Mouse (Mus musculus) adrenal gland, postnatal 25 days (tissue): ENCODE measurements around the gene Slc19a1. TPM values are rescaled to one million over a fixed set of nuclear protein-coding genes. Genes with fewer than 3 reads are reported as not detected.

ENCODE experiments used
- DNase-seq: peaks from one replicate; pipeline ENCODE4 v3.0.0; 2021; ENCODE audit warnings: mixed read lengths
- long read RNA-seq: library from polyadenylated mRNA; stranded (forward); transcript quantifications from one replicate; pipeline ENCODE4 v2.0.0, GENCODE M21; 2021
- total RNA-seq: library from RNA; stranded (reverse); gene quantifications from 2 replicates; pipeline ENCODE4 v1.2.3, GENCODE M21; 2021

Gene Slc19a1
- total RNA-seq = 18.0 and 21.1 TPM in 2 replicates
- long read RNA-seq, transcript Slc19a1-209 (6 exons, 2,309 nt) = minor isoform, 16 of 68 reads
- long read RNA-seq, transcript Slc19a1-201 (6 exons, 2,347 nt) = major isoform, 38 of 68 reads
- long read RNA-seq, partial matches to known transcripts = 4 of 68 reads
- long read RNA-seq, other reads (novel, unspliced or antisense) = 10 of 68 reads

GRCm38 (mm10) chr10:77031768-77032375, at the start of gene Slc19a1:
Gene Slc19a1 (plus strand): TSS chr10:77032241.
- DNase-seq = no peak

DNA sequence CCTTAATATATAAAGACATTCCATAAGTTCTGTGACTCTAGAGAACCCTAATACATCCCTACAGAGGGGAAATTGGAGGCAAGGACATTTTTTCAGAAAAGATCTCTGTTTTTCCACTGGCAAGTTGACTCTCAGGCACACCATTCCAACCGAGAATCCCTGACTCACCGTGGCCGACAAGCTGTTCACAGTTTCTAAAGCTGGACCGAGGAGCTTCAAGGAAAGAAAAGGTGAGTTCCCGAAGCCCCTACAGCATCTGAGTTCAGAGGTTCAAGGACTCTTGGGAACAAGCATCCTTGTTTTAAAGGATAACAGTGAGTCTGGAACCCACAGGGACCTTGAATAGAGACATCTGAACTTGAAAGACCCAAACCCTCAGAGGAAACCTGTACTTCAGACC, 43.5 kb upstream of the Slc19a1 start:
- no peak for DNase-seq

GRCm38 (mm10) chr10:76992456-76992855, 39.6 kb upstream of the Slc19a1 start:
- no peak for DNase-seq

GRCm38 (mm10) chr10:76997759-76998513, 34.1 kb upstream of the Slc19a1 start:
- DNase-seq = peak; percentile 93

- DNase-seq = no peak
Observed at GRCm38 (mm10) chr10:77004936-77005335, 27.1 kb upstream of the Slc19a1 start.

GRCm38 (mm10) chr10:77007433-77008108, 24.5 kb upstream of the Slc19a1 start:
- DNase-seq = no peak

DNA sequence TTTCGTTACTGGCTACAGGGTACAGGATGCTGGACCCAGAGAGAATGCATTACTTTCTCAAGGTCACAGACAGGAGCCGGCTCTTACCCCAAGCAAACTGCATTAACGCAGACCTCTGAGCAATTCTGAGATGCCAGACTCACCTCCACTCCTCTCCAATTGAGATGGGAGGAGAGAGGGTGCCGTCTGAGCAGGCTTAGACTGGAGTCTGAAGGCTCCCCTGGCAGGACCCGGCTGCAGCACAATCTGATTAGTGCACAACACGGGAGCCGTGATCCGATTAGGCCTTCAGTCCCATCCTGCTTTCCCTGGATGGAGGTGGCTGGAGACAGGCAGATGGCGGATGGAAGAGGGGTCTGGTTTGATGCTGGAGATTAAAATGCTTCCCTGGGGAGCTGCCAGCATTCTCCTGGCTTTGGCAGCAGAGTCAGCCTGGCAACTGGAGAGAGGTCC, 23.9 kb upstream of the Slc19a1 start:
- DNase-seq = peak; percentile 54

- DNase-seq = no peak
Observed at GRCm38 (mm10) chr10:77008698-77009097, 23.3 kb upstream of the Slc19a1 start.

- no peak for DNase-seq
Observed at GRCm38 (mm10) chr10:77011681-77012080, 20.4 kb upstream of the Slc19a1 start.

GRCm38 (mm10) chr10:77016080-77016479, 16.0 kb upstream of the Slc19a1 start:
- no peak for DNase-seq

- DNase-seq = no peak
Observed at GRCm38 (mm10) chr10:77016499-77016898, 15.5 kb upstream of the Slc19a1 start.

DNA sequence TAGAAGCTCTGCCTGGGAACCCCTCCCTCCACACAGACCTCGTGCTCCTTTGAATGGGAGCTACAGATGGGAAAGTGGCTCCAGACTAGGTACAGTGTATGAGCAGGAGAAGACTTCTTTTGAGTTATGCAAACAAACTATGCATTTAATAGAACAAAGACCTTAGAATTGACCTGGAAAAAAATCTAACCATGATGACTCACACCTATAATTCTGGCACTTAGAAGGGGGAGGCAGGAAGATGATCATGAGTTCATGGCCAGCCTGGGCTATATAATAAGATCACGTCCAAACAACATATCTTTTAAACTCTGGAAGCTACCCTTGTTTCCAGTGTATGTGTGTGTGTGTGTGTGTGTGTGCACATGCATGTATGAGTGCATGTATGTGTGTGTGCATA, 15.0 kb upstream of the Slc19a1 start:
- no peak for DNase-seq

GRCm38 (mm10) chr10:77017662-77018061, 14.4 kb upstream of the Slc19a1 start:
- DNase-seq = no peak

DNA sequence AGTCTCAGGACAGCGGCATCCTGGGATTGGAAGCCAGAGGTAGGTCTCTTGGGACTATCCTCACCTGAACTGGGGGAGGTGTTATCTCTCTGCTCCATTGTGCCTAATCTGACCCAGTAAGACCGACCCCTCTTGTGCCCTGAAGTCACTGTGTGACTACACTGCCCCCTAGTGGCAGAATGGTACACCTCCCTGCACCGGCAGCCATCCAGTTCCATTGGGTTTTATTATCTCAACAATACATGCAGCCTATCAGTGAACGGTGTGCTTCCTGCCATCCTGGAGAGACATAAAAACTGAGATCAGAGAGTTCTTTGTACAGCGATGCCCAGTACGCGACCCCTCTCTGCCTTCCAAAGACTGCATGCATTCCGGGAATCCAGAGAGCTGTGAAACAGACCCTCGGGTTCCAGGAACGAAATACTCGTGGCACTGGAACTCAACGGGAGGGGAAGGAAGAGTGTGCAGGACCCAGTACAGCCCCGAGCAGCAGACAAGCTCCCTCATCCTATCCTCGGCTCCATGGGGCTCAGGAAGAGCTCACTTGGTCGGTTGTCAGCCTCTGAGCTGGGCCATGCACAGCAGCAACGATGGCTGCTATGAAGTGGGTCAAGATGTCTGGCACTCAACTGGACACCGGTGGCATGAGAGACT, 10.5 kb upstream of the Slc19a1 start:
- peak; percentile 74 for DNase-seq

- peak; percentile 29 for DNase-seq
Observed at GRCm38 (mm10) chr10:77022301-77023130, 9.5 kb upstream of the Slc19a1 start.

GRCm38 (mm10) chr10:77024231-77024630, 7.8 kb upstream of the Slc19a1 start:
- no peak for DNase-seq

DNA sequence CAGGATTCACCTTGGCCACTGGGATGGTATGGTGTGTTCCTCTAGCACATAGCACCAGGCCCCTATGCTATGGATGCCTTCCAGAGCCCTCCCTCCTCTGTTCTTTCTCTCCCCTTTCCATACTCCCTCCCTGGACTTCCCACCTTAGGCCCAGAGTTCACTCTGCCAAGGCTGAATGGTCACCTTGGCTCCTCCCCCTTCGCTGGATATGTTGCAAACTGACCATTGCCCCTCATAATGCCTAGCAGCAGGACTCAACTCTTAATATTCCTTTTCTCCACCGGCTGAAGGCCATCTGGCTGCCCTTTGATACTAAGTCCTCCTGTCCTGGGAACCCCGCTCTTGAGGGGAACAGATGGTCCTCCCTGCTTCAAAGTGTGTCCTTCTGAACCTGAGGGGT, 5.1 kb upstream of the Slc19a1 start:
- DNase-seq = no peak

DNA sequence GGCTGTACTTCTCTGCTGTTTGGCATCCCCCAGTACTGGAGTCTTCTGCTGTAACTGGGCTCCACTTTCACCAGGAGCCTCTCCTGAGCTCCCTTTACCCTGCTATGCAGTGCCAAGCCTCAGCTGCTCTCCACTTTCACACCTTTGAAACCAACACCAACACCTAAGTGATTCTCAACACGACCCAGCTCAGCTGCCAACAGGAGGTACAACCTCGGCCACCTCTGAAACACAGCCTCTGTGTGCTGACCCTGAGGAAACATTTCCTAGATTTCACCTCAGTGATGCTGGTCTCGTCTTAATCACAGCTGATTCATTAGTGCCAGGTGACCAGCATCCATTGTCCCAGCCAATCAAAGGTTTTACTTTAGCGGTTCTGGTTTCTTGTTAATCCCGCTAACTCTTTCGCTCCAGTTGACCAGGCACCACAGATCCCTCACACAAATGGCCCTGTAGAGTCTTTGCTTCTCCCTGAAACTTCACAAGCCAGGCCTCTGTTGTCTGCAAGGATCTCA, 3.2 kb upstream of the Slc19a1 start:
- DNase-seq = no peak

- DNase-seq = no peak
Observed at GRCm38 (mm10) chr10:77029761-77030160, 2.3 kb upstream of the Slc19a1 start.

- no peak for DNase-seq
Observed at GRCm38 (mm10) chr10:77030666-77031065, 1.4 kb upstream of the Slc19a1 start.
